In the genomic region with DNA sequence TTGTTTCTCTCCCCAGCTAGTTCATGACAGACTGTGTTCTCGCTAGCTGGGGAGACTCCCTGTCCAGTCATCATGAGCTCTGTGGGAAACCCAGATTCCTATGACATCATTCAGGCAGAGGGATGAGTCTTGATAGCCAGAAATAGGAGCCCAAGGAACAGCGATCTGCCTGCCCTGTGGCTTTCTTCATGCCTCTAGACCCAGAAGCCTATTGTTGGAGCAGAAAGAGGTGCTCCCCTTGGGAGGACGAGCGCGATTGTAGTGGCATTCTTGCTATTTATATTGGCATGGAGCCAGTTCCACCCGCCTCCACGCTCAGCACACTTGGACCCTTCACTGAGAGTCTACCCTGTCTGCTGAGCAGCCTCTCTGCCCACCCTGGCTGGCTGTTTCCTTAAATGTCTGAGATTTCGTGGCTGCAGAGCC, we compare ENCODE assay signal across 11 mouse cellular contexts.
DNase-seq lines count a peak whose midpoint lies in the region; ATAC-seq lines count a peak whose summit lies in the region.
"Had no signal": no experiment of that assay in that cellular context is flagged by ENCODE, and none has a peak within 500 bp of the region (broad histone marks: within the 10 kb centered on the region; RNA-seq: fewer than 3 reads in every experiment).

No protein-coding gene starts in this region.

- no peak overlapping the region for H3K9ac ChIP-seq in embryonic facial prominence, embryonic 12.5 days
- H3K9ac ChIP-seq in lung, embryonic 15.5 days, result no peak overlapping the region

- ATAC-seq in embryonic facial prominence, embryonic 12.5 days (ENCODE audit: insufficient number of reproducible peaks, insufficient read depth, low FRiP score, low TSS enrichment), result 0 out of 2 replicates have a peak, but pooled peaks have one; percentile 53
- peak; percentile 70; the same call in 1 of the 2 replicates for ATAC-seq in lung, embryonic 15.5 days (ENCODE audit: borderline replicate concordance, extremely low read depth, low FRiP score, low TSS enrichment)

- intact Hi-C loops in heart, postnatal 10 days (cut with DNase I), result loop anchor here (1.0 kb wide), 1 partner anchor 57 kb away; no protein-coding TSS in a partner anchor

- DNase-seq in embryonic facial prominence, embryonic 10.5 days (ENCODE audit: low spot score), result no peak
- DNase-seq in lung, postnatal 25 days (ENCODE audit: low spot score), result no peak
- DNase-seq in brain, adult 2 months (ENCODE audit: low read depth, low spot score), result peak; percentile 88
- peak; percentile 58 to 62 for DNase-seq in heart, postnatal 10 days
- no peak for DNase-seq in spleen, adult 12 weeks (ENCODE audit: low spot score)
- no peak for DNase-seq in embryo, embryonic 10.5 days (ENCODE audit: low spot score)
- DNase-seq: cerebellum, adult 11-12 months; thymus, adult 18-20 months had no signal

- 0 out of 2 replicates have a peak, but pooled peaks cover 8% of the 10 kb centered on the region for H3K4me1 ChIP-seq in embryonic facial prominence, embryonic 12.5 days
- H3K4me1 ChIP-seq in embryonic facial prominence, embryonic 10.5 days, result no peaks in the 10 kb centered on the region
- peaks cover 19% of the 10 kb centered on the region for H3K4me1 ChIP-seq in lung, embryonic 15.5 days

- no peaks in the 10 kb centered on the region for H3K9me3 ChIP-seq in embryonic facial prominence, embryonic 12.5 days
- no peaks in the 10 kb centered on the region for H3K9me3 ChIP-seq in embryonic facial prominence, embryonic 10.5 days
- no peaks in the 10 kb centered on the region for H3K9me3 ChIP-seq in lung, embryonic 15.5 days

- H3K4me2 ChIP-seq in embryonic facial prominence, embryonic 12.5 days (replicated peaks), result no peak overlapping the region
- no peak overlapping the region for H3K4me2 ChIP-seq in lung, embryonic 15.5 days
- H3K4me2 ChIP-seq: liver, embryonic 11.5 days had no signal

- peaks cover 96% of the 10 kb centered on the region for H3K36me3 ChIP-seq in embryonic facial prominence, embryonic 12.5 days
- H3K36me3 ChIP-seq in embryonic facial prominence, embryonic 10.5 days (replicated peaks), result peaks cover 100% of the 10 kb centered on the region
- H3K36me3 ChIP-seq in lung, embryonic 15.5 days, result peaks cover 84% of the 10 kb centered on the region

- no peaks in the 10 kb centered on the region for H3K27me3 ChIP-seq in embryonic facial prominence, embryonic 12.5 days
- no peaks in the 10 kb centered on the region for H3K27me3 ChIP-seq in embryonic facial prominence, embryonic 10.5 days (replicated peaks; ENCODE audit: low read depth, poor library complexity, severe bottlenecking)
- H3K27me3 ChIP-seq in lung, embryonic 15.5 days, result no peaks in the 10 kb centered on the region

- no peak overlapping the region for H3K27ac ChIP-seq in embryonic facial prominence, embryonic 12.5 days
- H3K27ac ChIP-seq in embryonic facial prominence, embryonic 10.5 days (replicated peaks), result no peak overlapping the region
- no peak overlapping the region for H3K27ac ChIP-seq in lung, embryonic 15.5 days

- WGBS in embryonic facial prominence, embryonic 12.5 days, result 64% methylated on average over 8 of the region's 8 CpGs
- 92% methylated on average over 8 of the region's 8 CpGs for WGBS in embryonic facial prominence, embryonic 10.5 days
- 26% methylated on average over 8 of the region's 8 CpGs for WGBS in lung, embryonic 15.5 days

- H3K4me3 ChIP-seq in embryonic facial prominence, embryonic 12.5 days, result no peak overlapping the region
- no peak overlapping the region for H3K4me3 ChIP-seq in embryonic facial prominence, embryonic 10.5 days
- no peak overlapping the region for H3K4me3 ChIP-seq in lung, embryonic 15.5 days

Comparison
In these comparisons a context has a peak if more than half of its experiments do, and no peak if none do; other contexts are left out.
1. DNase-seq: peak in brain, adult 2 months (single experiment) and heart, postnatal 10 days (2 of 2); none in embryonic facial prominence, embryonic 10.5 days (single experiment), lung, postnatal 25 days (single experiment), spleen, adult 12 weeks (single experiment) and embryo, embryonic 10.5 days (single experiment).